Mouse (Mus musculus) ES-E14 (cell line): ENCODE measurements at regions not wholly inside any gene's neighbourhood (a gene's known extent, or its start where the extent isn't known, plus 50 kb on each side); places are given as distances from the start of the nearest gene placed in this dataset.

Experiments used
- CHD2 ChIP-seq: IDR thresholded peaks from 2 replicates; pipeline ENCODE4 v1.6.1; 2014; ENCODE audit warnings: mild to moderate bottlenecking, low read depth, low read length, inconsistent platforms
- HCFC1 ChIP-seq: IDR thresholded peaks from 2 replicates; pipeline ENCODE4 v1.6.1; 2012; ENCODE audit warnings: low read length, inconsistent platforms, borderline replicate concordance; ENCODE audit not compliant: insufficient read depth
- MAFK ChIP-seq: IDR thresholded peaks from 2 replicates; pipeline ENCODE4 v1.6.1; 2014; ENCODE audit warnings: mild to moderate bottlenecking, low read depth, low read length, inconsistent platforms; ENCODE audit not compliant: insufficient read depth
- ZC3H11A ChIP-seq: IDR thresholded peaks from 2 replicates; pipeline ENCODE4 v1.6.1; 2012; ENCODE audit warnings: low read depth, mild to moderate bottlenecking, inconsistent platforms, low read length, borderline replicate concordance
- ZNF384 ChIP-seq: IDR thresholded peaks from 2 replicates; pipeline ENCODE4 v1.6.1; 2012; ENCODE audit warnings: low read depth, low read length, inconsistent platforms

- TF ChIP-seq ZNF384 (no peak), ZC3H11A (no peak), HCFC1 (no peak), CHD2 (no peak), MAFK (no peak)
Measured at GRCm38 (mm10) chr10:66839058-66839457, 256.9 kb upstream of the Jmjd1c start.
